Mouse (Mus musculus) hematopoietic multipotent progenitor cell, adult 10-12 weeks (in vitro differentiated cells): ENCODE data around the gene Prox1. TPM values are rescaled to one million over a fixed set of nuclear protein-coding genes. Genes with fewer than 3 reads are reported as not detected.

Experiments used
- polyA plus RNA-seq: library from polyadenylated mRNA; stranded (reverse); fragments of >175 nt; gene quantifications from 2 replicates; pipeline ENCODE4 v1.2.3, GENCODE M21; 2012; ENCODE audit warnings: low replicate concordance

Prox1 gene
- 0.79 and 0.84 TPM in 2 replicates for polyA plus RNA-seq

DNA sequence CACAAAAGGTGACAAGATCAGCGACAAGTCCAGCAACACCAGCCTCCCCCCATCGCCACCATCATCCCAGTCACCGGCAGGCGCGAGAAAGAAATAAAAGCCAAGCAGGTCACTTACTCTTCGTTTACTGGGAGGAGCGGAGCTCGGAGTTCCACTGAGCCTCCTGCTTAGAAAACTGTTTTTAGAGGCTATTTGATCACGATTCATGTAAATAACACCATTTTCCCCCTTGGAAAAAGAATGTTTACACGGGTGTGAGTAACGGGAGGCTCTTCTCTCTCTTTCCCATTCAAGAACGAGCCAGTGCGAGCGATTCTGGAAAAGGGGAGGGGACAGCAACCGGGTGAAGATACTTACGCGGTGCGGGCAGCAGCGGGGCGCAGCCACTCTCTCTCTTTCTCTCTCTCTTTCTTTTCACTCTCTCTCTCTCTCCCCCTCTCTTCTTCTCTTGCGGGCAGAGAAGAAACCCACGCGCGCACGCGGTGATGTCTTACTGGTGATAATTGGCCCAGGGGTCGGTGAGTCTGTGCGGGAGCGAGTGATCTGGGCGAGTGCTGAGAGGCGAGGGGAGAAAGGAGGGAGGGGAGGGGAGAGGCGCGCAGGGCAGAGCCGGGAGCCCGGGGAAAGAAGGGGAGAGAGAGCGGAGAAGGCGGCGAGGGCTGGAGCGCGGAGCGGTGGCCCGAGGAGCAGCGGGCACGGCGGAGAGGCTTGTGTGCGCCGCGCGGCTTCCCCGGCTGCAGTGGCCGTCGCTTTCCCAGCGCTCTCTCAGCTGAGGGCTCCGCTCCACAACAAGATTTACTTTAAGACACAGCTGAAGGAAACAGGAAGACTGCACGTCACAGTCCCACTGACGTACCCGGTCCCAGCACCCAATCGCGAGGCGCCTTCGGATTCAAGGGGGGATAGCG lies at the start of gene Prox1:
TSS of gene Prox1 (minus strand) at position 804 of the 908 bp plus-strand sequence.

Other genes with a start within 250 kb of the Prox1 start
- 4.2 and 5.2 TPM in 2 replicates for gene Smyd2, start 248.4 kb downstream of the Prox1 start, polyA plus RNA-seq